Mouse (Mus musculus) myocyte (in vitro differentiated cells): ENCODE measurements at regions not wholly inside any gene's neighbourhood (a gene's known extent, or its start where the extent isn't known, plus 50 kb on each side); places are given as distances from the start of the nearest gene placed in this dataset.

Experiments used
- CEBPB ChIP-seq: IDR thresholded peaks from 2 replicates; pipeline ENCODE4 v1.6.1; 2011; ENCODE audit warnings: mild to moderate bottlenecking, moderate library complexity; ENCODE audit not compliant: poor library complexity, insufficient read depth, severe bottlenecking
- E2F4 ChIP-seq: IDR thresholded peaks from one replicate; pipeline ENCODE4 v1.6.1; 2011; ENCODE audit warnings: mild to moderate bottlenecking, control low read depth, moderate library complexity; ENCODE audit not compliant: insufficient read depth
- MYOD1 ChIP-seq, 3 experiments: IDR thresholded peaks; one replicate each; pipeline ENCODE4 v1.6.1; 2011; ENCODE audit warnings: control low read depth in 2 of 3, low read depth in 2 of 3, mild to moderate bottlenecking in 2 of 3, moderate library complexity in 1 of 3; ENCODE audit not compliant: insufficient read length in 2 of 3, control insufficient read depth in 1 of 3
- POLR2A ChIP-seq: IDR thresholded peaks from one replicate; pipeline ENCODE4 v1.6.1; 2011; ENCODE audit warnings: low read depth, mild to moderate bottlenecking, control low read depth, moderate library complexity; ENCODE audit not compliant: insufficient read length
- POLR2AphosphoS2 ChIP-seq: IDR thresholded peaks from one replicate; pipeline ENCODE4 v1.6.1; 2011; ENCODE audit warnings: low read depth, control low read depth; ENCODE audit not compliant: insufficient read length
- REST ChIP-seq: IDR thresholded peaks from one replicate; pipeline ENCODE4 v1.6.1; 2011; ENCODE audit warnings: mild to moderate bottlenecking, control low read depth, moderate library complexity; ENCODE audit not compliant: insufficient read depth, insufficient read length
- TCF12 ChIP-seq: IDR thresholded peaks from one replicate; pipeline ENCODE4 v1.6.1; 2011; ENCODE audit warnings: mild to moderate bottlenecking, control low read depth; ENCODE audit not compliant: poor library complexity, insufficient read depth, severe bottlenecking
- USF1 ChIP-seq: IDR thresholded peaks from one replicate; pipeline ENCODE4 v1.6.1; 2011; ENCODE audit warnings: low read depth, mild to moderate bottlenecking, control low read depth, moderate library complexity

- TF ChIP-seq POLR2A (no peak), USF1 (no peak), POLR2AphosphoS2 (no peak), E2F4 (no peak), REST (no peak), TCF12 (no peak), CEBPB (no peak), MYOD1 (IDR thresholded peaks at IDR 0.05; ENCODE audit: control insufficient read depth in 1 of 3, insufficient read length in 2 of 3, low read depth in 2 of 3) (no peak)
These were observed 200.5 kb upstream of the Rack1 start for GRCm38 (mm10) chr11:48599573-48600127.
